Mouse (Mus musculus) midbrain, postnatal 0 days (tissue): ENCODE measurements around the gene Tmprss11f. TPM values are rescaled to one million over a fixed set of nuclear protein-coding genes. Genes with fewer than 3 reads are reported as not detected.

ENCODE experiments used
- ATAC-seq: fragments of 200-750 bp; cut with Nextera tagmentation; 2 replicates; pipeline ENCODE4 v1.8.0; 2017; ENCODE audit warnings: moderate number of reproducible peaks, mild to moderate bottlenecking, moderate TSS enrichment, moderate library complexity; ENCODE audit not compliant: low FRiP score
- DNase-seq: peaks from one replicate; pipeline ENCODE4 v3.0.0-alpha.2; 2015; ENCODE audit warnings: low spot score
- H3K27ac ChIP-seq: fragments of 300-500 bp; sonication (generic); 2 replicates; pipeline ENCODE4 v1.5.1; 2014; ENCODE audit warnings: low read depth, mild to moderate bottlenecking, low read length, mixed read lengths
- H3K27me3 ChIP-seq: fragments of 300-500 bp; sonication (generic); 2 replicates; pipeline ENCODE4 v1.6.1; 2014; ENCODE audit warnings: low read length, control low read depth, mixed read lengths; ENCODE audit not compliant: insufficient read depth
- H3K36me3 ChIP-seq: fragments of 300-500 bp; sonication (generic); 2 replicates; pipeline ENCODE4 v1.6.1; 2014; ENCODE audit warnings: low read length, control low read depth, mixed read lengths; ENCODE audit not compliant: insufficient read depth
- H3K4me1 ChIP-seq: fragments of 300-500 bp; sonication (generic); 2 replicates; pipeline ENCODE4 v1.6.1; 2014; ENCODE audit warnings: mild to moderate bottlenecking, control low read depth, antibody characterized with exemption, low read length, mixed read lengths; ENCODE audit not compliant: insufficient read depth
- H3K4me2 ChIP-seq: fragments of 300-500 bp; sonication (generic); 2 replicates; pipeline ENCODE4 v1.6.1; 2014; ENCODE audit warnings: low read depth, mild to moderate bottlenecking, low read length, mixed read lengths; ENCODE audit not compliant: poor library complexity, severe bottlenecking
- H3K4me3 ChIP-seq: fragments of 300-500 bp; sonication (generic); 2 replicates; pipeline ENCODE4 v1.5.1; 2014; ENCODE audit warnings: low read depth, mild to moderate bottlenecking, low read length, moderate library complexity
- H3K9ac ChIP-seq: fragments of 300-500 bp; sonication (generic); replicated peaks from 2 replicates; pipeline ENCODE4 v1.6.1; 2014; ENCODE audit warnings: mild to moderate bottlenecking, low read length, moderate library complexity, mixed read lengths; ENCODE audit not compliant: poor library complexity, severe bottlenecking
- H3K9me3 ChIP-seq: fragments of 300-500 bp; sonication (generic); 2 replicates; pipeline ENCODE4 v1.6.1; 2016; ENCODE audit warnings: low read length, control low read depth
- CTCF ChIP-seq: IDR thresholded peaks from 2 replicates; pipeline ENCODE4 v1.5.1; 2016; ENCODE audit warnings: antibody characterized with exemption, mild to moderate bottlenecking
- WGBS: fragments of 180-500 bp; shearing (Covaris S2); extraction: QIAGEN DNeasy Blood & Tissue Kit; methylation state at CpG from one replicate; pipeline ENCODE4 v1.1.7; 2014; 5-methylcytosine and 5-hydroxymethylcytosine counted together
- polyA plus RNA-seq: library from polyadenylated mRNA; unstranded; fragments of >200 nt; fragmentation: Nextera tagmentation; extraction: Ambion mirVana; gene quantifications from 2 replicates; pipeline ENCODE4 v1.2.1, GENCODE M21; 2015
- total RNA-seq: library from RNA; depleted of rRNA; stranded (reverse); fragments of >200 nt; gene quantifications from 2 replicates; pipeline ENCODE4 v1.2.3, GENCODE M21; 2014; rRNA removed

Gene Tmprss11f
- total and polyA plus RNA-seq, 2 experiments from 2014 or later, result not detected

DNA sequence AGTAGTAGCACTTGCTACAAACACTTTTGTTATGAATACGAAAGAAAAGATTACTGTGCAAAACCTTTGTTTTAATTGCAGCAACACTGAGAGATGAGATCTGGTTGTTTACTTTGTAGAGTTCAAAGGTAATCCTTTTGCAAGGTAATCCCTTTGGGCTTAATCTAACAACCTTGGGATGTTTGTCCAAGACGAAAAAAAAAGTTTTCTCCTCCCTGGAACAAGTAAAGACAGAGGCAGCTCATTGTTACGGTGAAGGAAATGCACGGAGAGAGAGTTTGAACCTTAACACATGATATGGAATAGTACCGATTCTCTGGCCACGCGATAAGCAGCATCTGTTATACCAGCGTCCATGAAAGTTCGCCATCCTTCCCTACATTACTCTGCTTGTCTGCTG is 158.4 kb downstream of the Tmprss11f start:
- Histone ChIP-seq H3K9me3 (no peaks in the 10 kb centered on the region), H3K36me3 (no peaks in the 10 kb centered on the region), H3K4me2 (no peak overlapping the region), H3K27ac (no peak overlapping the region), H3K4me1 (no peaks in the 10 kb centered on the region), H3K4me3 (no peak overlapping the region), H3K27me3 (no peaks in the 10 kb centered on the region), H3K9ac (no peak overlapping the region)
- DNase-seq (no peak), ATAC-seq (no peak)
- TF ChIP-seq CTCF, result no peak
- WGBS, result 89% methylated on average over 9 of the region's 9 CpGs

Other genes starting within 250 kb of the Tmprss11f start
- not detected in 2 replicates for gene Tmprss11a, start 163.4 kb downstream of the Tmprss11f start, total RNA-seq
- gene Tmprss11a, start 163.4 kb downstream of the Tmprss11f start, polyA plus RNA-seq, result not detected in 2 replicates
- gene Tmprss11g, start 113.8 kb downstream of the Tmprss11f start, total RNA-seq, result not detected in 2 replicates
- gene Tmprss11g, start 113.8 kb downstream of the Tmprss11f start, polyA plus RNA-seq, result not detected in 2 replicates
- gene Tmprss11b, start 43.9 kb upstream of the Tmprss11f start, total RNA-seq, result not detected in 2 replicates
- not detected in 2 replicates for gene Tmprss11b, start 43.9 kb upstream of the Tmprss11f start, polyA plus RNA-seq
- 0.28 TPM in 1 of 2 replicates, not detected in the other for gene Tmprss11e, start 113.4 kb upstream of the Tmprss11f start, total RNA-seq
- gene Tmprss11e, start 113.4 kb upstream of the Tmprss11f start, polyA plus RNA-seq, result not detected in 2 replicates
- 47.1 and 69.0 TPM in 2 replicates for gene Ythdc1, start 171.8 kb upstream of the Tmprss11f start, total RNA-seq
- 25.1 and 29.6 TPM in 2 replicates for gene Ythdc1, start 171.8 kb upstream of the Tmprss11f start, polyA plus RNA-seq